Mouse (Mus musculus) G1E (cell line): ENCODE results near the gene Cln5. TPM values are rescaled to one million over a fixed set of nuclear protein-coding genes. Genes with fewer than 3 reads are reported as not detected.
A peak's percentile ranks its signal among the peaks of the same experiment; 100 is the strongest.

ENCODE experiments used
- ATAC-seq: 2 replicates; pipeline ENCODE4 v1.8.0; 2016; ENCODE audit warnings: mild to moderate bottlenecking; ENCODE audit not compliant: insufficient number of reproducible peaks, poor library complexity, low FRiP score, severe bottlenecking; ENCODE audit errors: extremely low read depth
- DNase-seq: peaks from one replicate; pipeline ENCODE4 v3.0.0; 2012; ENCODE audit warnings: low spot score
- H3K27me3 ChIP-seq: 2 replicates; pipeline ENCODE4 v1.6.1; 2012; ENCODE audit warnings: mild to moderate bottlenecking, low read length, inconsistent platforms; ENCODE audit not compliant: insufficient read depth
- H3K36me3 ChIP-seq: replicated peaks from 2 replicates; pipeline ENCODE3; 2012; ENCODE audit warnings: mild to moderate bottlenecking, inconsistent platforms
- H3K4me1 ChIP-seq: 2 replicates; pipeline ENCODE4 v1.6.1; 2012; ENCODE audit warnings: low read depth, low read length, inconsistent platforms, mixed read lengths; ENCODE audit not compliant: insufficient read depth
- H3K4me3 ChIP-seq: 2 replicates; pipeline ENCODE4 v1.5.1; 2012; ENCODE audit warnings: low read depth, mild to moderate bottlenecking, inconsistent platforms, low read length, moderate library complexity, mixed read lengths
- H3K9me3 ChIP-seq: replicated peaks from 2 replicates; pipeline ENCODE4 v1.6.1; 2012; ENCODE audit warnings: inconsistent platforms
- CTCF ChIP-seq: IDR thresholded peaks from 2 replicates; pipeline ENCODE4 v1.5.1; 2012; ENCODE audit warnings: low read depth, low read length, inconsistent platforms, mixed read lengths
- GATA1 ChIP-seq: IDR thresholded peaks from 2 replicates; pipeline ENCODE4 v1.6.1; 2012; ENCODE audit warnings: borderline replicate concordance, low read length, inconsistent platforms, mixed read lengths
- GATA2 ChIP-seq: IDR thresholded peaks from 2 replicates; pipeline ENCODE4 v1.6.1; 2012; ENCODE audit warnings: low read depth, low read length, inconsistent platforms, borderline replicate concordance
- POLR2AphosphoS5 ChIP-seq: IDR thresholded peaks from 2 replicates; pipeline ENCODE4 v1.6.1; 2012; ENCODE audit warnings: low read depth, low read length, inconsistent platforms; ENCODE audit not compliant: insufficient replicate concordance
- TAL1 ChIP-seq: conservative IDR thresholded peaks from 2 replicates; pipeline ENCODE4 v1.6.1; 2012; ENCODE audit warnings: low read depth, low read length, inconsistent platforms, mixed read lengths
- polyA plus RNA-seq: library from polyadenylated mRNA; stranded (reverse); fragments of >175 nt; gene quantifications from 2 replicates; pipeline ENCODE4 v1.2.3, GENCODE M21; 2012
- total RNA-seq, 2 experiments: library from RNA; stranded (forward) in 1 of 2; stranded (reverse) in 1 of 2; fragments of 200-1000 nt in 1 of 2; fragments of >200 nt in 1 of 2; fragmentation: Nextera tagmentation in 1 of 2; gene quantifications; 2 replicates each; pipeline ENCODE4 v1.2.3; 2014 to 2017

Cln5 gene
- total and polyA plus RNA-seq, 3 experiments = 8.8 to 63.8 (median 49.4) TPM

DNA sequence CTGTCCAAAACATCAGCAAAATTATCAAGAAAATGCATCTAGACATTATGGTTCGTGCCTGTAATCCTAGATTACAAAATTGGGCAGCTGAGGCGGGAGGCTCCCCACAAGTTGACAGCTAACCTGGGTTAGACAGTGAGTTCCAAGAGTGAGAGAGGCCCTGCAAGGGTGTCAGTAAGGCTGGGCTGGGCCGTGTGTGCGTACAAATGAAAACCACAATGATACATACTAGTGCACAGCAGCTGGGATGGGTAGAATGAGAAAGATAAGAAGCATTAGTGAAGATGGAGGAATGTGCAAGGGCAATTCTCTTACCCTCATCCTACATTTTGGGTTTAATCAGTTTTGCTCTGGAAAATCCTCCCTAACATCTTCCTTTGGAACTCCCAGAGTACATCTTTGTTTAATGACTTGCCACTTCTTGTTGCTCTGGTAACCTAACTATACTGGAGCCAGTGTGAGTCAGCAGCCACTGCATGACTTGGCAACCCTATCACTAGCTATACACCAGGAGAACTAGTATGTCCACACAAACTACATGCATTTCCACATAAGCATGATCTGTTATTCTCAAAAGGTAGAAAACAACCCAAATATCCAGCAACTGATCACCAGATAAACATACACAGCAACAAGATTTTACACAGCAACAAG is 16.8 kb downstream of the Cln5 start:
- ATAC-seq (peak; percentile 74), DNase-seq (peak; percentile 48)
- peaks cover 82% of the 10 kb centered on the region for H3K36me3 ChIP-seq
- TF ChIP-seq POLR2AphosphoS5 (no peak), TAL1 (peak; percentile 34; the same call in 1 of the 2 replicates), GATA2 (no peak), GATA1 (no peak), CTCF (no peak)
- H3K4me1 ChIP-seq = peaks cover 40% of the 10 kb centered on the region
- no peaks in the 10 kb centered on the region for H3K9me3 ChIP-seq
- no peak overlapping the region; the same call in 1 of the 2 replicates for H3K4me3 ChIP-seq
- no peaks in the 10 kb centered on the region for H3K27me3 ChIP-seq

DNA sequence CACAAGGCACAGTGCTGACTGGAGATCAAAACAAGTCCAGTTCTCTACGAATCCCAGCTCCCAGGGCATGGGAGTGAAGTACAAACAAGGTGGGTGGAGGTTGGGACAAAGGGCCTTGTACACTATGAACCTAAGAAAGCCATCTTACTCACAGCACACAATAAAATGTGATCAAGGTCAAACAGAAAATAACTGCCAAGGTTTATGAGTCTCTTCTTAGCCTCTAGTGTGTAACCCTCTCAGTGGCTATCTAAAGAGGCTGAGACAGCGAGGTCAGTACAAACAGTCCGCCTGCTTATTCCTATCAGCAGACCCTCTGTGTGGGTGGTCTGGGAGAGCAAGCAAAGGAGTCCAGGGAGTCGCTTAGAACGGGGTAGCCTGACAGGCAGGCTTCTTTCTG is 17.8 kb downstream of the Cln5 start:
- H3K4me1 ChIP-seq = peaks cover 39% of the 10 kb centered on the region
- H3K36me3 ChIP-seq = peaks cover 83% of the 10 kb centered on the region

DNA sequence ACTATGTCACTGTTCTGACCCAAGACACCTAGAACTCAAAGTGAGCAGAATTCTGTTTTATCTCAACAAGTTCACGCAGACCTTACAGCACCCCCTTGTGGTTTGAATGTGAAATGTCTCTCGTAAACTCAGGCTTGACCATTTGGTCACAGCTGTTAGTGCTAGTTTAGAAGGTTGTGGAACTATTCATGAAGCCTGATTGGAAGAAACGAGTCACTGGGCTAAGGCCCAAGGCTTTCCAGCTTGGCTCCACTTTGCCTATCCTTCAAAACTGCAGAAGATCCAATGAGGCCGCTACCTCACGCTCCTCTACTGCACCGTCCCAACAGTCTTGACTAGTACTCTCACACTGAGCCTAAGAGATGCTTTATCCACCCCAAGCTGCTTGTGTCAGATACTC is 18.6 kb downstream of the Cln5 start:
- H3K4me1 ChIP-seq = peaks cover 42% of the 10 kb centered on the region
- no peak for DNase-seq

More for the DNA sequence above, 17.8 kb downstream of the Cln5 start:
- Histone ChIP-seq H3K27me3 (no peaks in the 10 kb centered on the region), H3K4me3 (no peak overlapping the region), H3K9me3 (no peaks in the 10 kb centered on the region)
- TF ChIP-seq GATA2 (no peak), CTCF (no peak), POLR2AphosphoS5 (no peak), GATA1 (no peak), TAL1 (no peak)
- ATAC-seq = no peak
- DNase-seq = no peak

DNA sequence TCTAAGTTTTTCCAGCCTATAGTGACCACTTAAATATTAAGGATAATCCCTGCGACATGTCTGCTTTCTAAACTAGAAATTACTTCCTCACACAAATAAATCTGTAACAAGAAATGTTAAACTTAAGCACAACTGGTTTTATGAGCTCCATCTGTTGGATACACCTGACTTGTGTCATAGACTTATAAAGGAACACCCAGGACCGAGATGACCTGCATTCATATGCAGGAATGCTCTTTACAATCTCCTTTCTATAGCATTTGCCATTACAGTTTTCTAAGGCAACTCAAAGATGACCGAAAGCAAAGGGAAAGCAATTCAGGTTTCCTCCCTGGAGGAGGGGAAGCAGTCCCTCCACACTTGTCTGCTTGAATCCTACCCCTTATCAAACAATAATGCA is 23.2 kb downstream of the Cln5 start:
- peaks cover 40% of the 10 kb centered on the region for H3K4me1 ChIP-seq
- TF ChIP-seq GATA1 (no peak), GATA2 (no peak), POLR2AphosphoS5 (no peak), CTCF (no peak), TAL1 (no peak)
- ATAC-seq = no peak
- DNase-seq = no peak
- H3K36me3 ChIP-seq = peaks cover 81% of the 10 kb centered on the region
- no peak overlapping the region for H3K4me3 ChIP-seq
- no peaks in the 10 kb centered on the region for H3K27me3 ChIP-seq
- H3K9me3 ChIP-seq = no peaks in the 10 kb centered on the region

More for the DNA sequence above, 18.6 kb downstream of the Cln5 start:
- peaks cover 84% of the 10 kb centered on the region for H3K36me3 ChIP-seq
- no peak for ATAC-seq
- no peak overlapping the region for H3K4me3 ChIP-seq
- no peaks in the 10 kb centered on the region for H3K27me3 ChIP-seq
- no peaks in the 10 kb centered on the region for H3K9me3 ChIP-seq
- TF ChIP-seq TAL1 = no peak
- peak; percentile 80 for TF ChIP-seq CTCF

DNA sequence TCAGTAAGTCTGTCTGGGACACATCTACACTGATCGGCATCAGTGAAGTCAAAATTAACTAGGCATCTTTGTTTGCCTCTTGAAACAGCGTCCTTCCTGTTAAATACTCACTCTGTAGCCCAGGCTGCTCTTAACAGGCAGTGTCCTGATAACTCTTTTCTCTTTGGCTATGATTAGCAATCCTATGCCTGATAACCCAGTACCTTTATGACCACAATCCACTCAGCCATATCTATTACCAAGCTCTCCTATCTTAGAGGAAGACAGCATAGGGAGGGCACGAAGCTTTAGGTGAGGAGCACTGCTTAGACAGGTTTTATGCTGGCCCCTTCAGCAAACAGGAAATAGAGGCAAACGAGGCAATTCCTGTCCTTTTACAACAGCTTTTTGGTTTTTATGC is 23.7 kb downstream of the Cln5 start:
- H3K9me3 ChIP-seq = no peaks in the 10 kb centered on the region
- no peaks in the 10 kb centered on the region for H3K27me3 ChIP-seq
- no peak overlapping the region for H3K4me3 ChIP-seq
- DNase-seq (no peak), ATAC-seq (no peak)
- H3K36me3 ChIP-seq = peaks cover 77% of the 10 kb centered on the region
- peaks cover 38% of the 10 kb centered on the region for H3K4me1 ChIP-seq
- TF ChIP-seq POLR2AphosphoS5 (no peak), GATA1 (no peak), CTCF (no peak), TAL1 (no peak), GATA2 (no peak)

DNA sequence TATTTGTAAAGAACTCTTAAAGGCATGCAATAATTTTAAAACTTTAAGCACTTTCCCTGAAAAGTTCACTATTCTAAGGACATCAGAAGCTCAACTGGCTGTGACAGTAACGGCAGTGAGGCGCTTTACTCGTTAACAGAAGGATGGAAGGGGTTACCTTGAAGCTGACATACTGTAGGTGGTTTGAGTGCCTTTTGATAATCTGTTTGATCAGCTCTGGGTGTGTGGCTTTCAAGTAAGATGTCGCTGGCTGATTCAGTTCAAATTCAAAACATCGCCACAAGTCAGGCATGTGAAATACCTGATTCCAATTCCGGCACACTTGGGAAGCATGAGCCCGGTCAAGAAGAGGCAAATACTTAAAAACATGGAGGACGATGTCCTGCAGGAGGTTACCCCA is 25.0 kb downstream of the Cln5 start:
- no peak overlapping the region for H3K4me3 ChIP-seq
- ATAC-seq = no peak
- H3K27me3 ChIP-seq = no peaks in the 10 kb centered on the region
- TF ChIP-seq CTCF (no peak), POLR2AphosphoS5 (no peak), TAL1 (no peak), GATA2 (no peak), GATA1 (no peak)
- peaks cover 66% of the 10 kb centered on the region for H3K36me3 ChIP-seq
- DNase-seq = no peak
- peaks cover 35% of the 10 kb centered on the region for H3K4me1 ChIP-seq
- no peaks in the 10 kb centered on the region for H3K9me3 ChIP-seq

DNA sequence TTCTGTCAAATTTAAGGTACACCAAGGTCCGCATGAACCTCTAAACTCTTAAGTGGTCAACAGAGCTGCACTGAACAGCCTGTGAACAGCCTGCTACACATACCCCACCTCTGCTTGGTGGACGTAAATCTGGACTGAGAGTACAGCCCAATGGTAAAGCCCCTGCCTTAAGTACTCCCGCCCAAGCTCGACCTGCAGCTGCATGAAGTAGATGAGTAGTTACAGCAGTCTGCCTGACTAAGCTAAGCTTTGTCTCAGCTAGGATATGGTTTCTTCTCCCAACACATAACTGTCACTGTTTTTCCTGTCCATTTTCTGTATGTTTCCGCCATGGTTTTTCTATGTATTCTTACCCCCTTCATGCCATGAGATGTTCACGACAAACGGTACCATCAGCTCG is 25.8 kb downstream of the Cln5 start:
- H3K27me3 ChIP-seq = no peaks in the 10 kb centered on the region
- ATAC-seq (no peak), DNase-seq (no peak)
- H3K4me3 ChIP-seq = no peak overlapping the region
- TF ChIP-seq GATA1 (no peak), GATA2 (no peak), POLR2AphosphoS5 (no peak), TAL1 (no peak)
- no peaks in the 10 kb centered on the region for H3K9me3 ChIP-seq
- peaks cover 60% of the 10 kb centered on the region for H3K36me3 ChIP-seq
- H3K4me1 ChIP-seq = peaks cover 36% of the 10 kb centered on the region
